Mouse (Mus musculus) hindbrain, embryonic 16.5 days (tissue): Measurements from ENCODE around the gene Zic1. TPM values are rescaled to one million over a fixed set of nuclear protein-coding genes. Genes with fewer than 3 reads are reported as not detected.
A peak's percentile ranks its signal among the peaks of the same experiment; 100 is the strongest.

Experiments used
- ATAC-seq: fragments of 200-750 bp; cut with Nextera tagmentation; 2 replicates; pipeline ENCODE4 v1.8.0; 2017; ENCODE audit warnings: moderate TSS enrichment, moderate library complexity
- H3K27ac ChIP-seq: fragments of 300-500 bp; sonication (generic); 2 replicates; pipeline ENCODE4 v1.5.1; 2014; ENCODE audit warnings: low read depth, mild to moderate bottlenecking, control low read depth, low read length, moderate library complexity
- H3K27me3 ChIP-seq: fragments of 300-500 bp; sonication (generic); replicated peaks from 2 replicates; pipeline ENCODE4 v1.6.1; 2014; ENCODE audit warnings: low read length; ENCODE audit not compliant: control insufficient read depth, insufficient read depth
- H3K36me3 ChIP-seq: fragments of 300-500 bp; sonication (generic); 2 replicates; pipeline ENCODE4 v1.6.1; 2014; ENCODE audit warnings: mild to moderate bottlenecking, low read length, moderate library complexity, mixed read lengths; ENCODE audit not compliant: control insufficient read depth, insufficient read depth
- H3K4me1 ChIP-seq: fragments of 300-500 bp; sonication (generic); 2 replicates; pipeline ENCODE4 v1.6.1; 2014; ENCODE audit warnings: low read depth, low read length; ENCODE audit not compliant: control insufficient read depth, insufficient read depth
- H3K4me2 ChIP-seq: fragments of 300-500 bp; sonication (generic); 2 replicates; pipeline ENCODE4 v1.6.1; 2014; ENCODE audit warnings: mild to moderate bottlenecking, low read length, control low read depth, moderate library complexity
- H3K4me3 ChIP-seq: fragments of 300-500 bp; sonication (generic); 2 replicates; pipeline ENCODE4 v1.5.1; 2014; ENCODE audit warnings: mild to moderate bottlenecking, low read length, control low read depth, moderate library complexity
- H3K9ac ChIP-seq: fragments of 300-500 bp; sonication (generic); 2 replicates; pipeline ENCODE4 v1.6.1; 2014; ENCODE audit warnings: low read depth, mild to moderate bottlenecking, control low read depth, low read length, moderate library complexity
- H3K9me3 ChIP-seq: fragments of 300-500 bp; sonication (generic); 2 replicates; pipeline ENCODE4 v1.6.1; 2014; ENCODE audit warnings: mild to moderate bottlenecking, low read length, moderate library complexity; ENCODE audit not compliant: control insufficient read depth
- WGBS: fragments of 180-500 bp; shearing (Covaris S2); extraction: QIAGEN DNeasy Blood & Tissue Kit; methylation state at CpG from one replicate; pipeline ENCODE4 v1.1.7; 2014; 5-methylcytosine and 5-hydroxymethylcytosine counted together
- polyA plus RNA-seq: library from polyadenylated mRNA; unstranded; fragments of >200 nt; fragmentation: Nextera tagmentation; extraction: Ambion mirVana; gene quantifications from 2 replicates; pipeline ENCODE4 v1.2.1, GENCODE M21; 2015

Gene Zic1
- polyA plus RNA-seq, 1 experiment from 2014 or later = 14.6 TPM

DNA sequence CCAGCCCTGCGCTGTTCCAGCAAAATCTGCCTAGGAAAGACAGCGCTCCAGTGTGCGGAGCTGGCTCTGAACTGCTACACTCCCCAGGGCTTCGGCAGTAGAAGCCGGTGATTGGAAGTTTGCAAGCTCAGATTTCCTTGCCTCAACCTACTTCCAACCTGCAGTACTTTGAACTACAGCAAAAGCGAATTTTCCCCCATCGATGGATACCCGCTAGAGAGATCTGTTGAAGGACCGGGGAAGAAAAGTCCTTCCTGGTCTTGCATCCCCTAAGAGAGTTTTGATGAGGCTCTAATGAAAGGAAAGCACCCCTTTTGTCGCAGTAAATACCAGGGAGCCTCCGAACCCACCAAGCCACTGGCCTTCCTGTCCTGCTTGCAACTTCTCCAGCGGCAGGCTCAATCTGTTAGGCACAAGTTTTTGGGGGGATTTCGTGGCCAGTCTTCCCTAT is 13.6 kb downstream of the Zic1 start:
- H3K27ac ChIP-seq = peak overlapping the region; percentile 89
- no peak for ATAC-seq
- 5% methylated on average over 13 of the region's 13 CpGs for WGBS
- peak overlapping the region; percentile 25 for H3K4me3 ChIP-seq
- H3K36me3 ChIP-seq = no peaks in the 10 kb centered on the region
- peaks cover 19% of the 10 kb centered on the region for H3K27me3 ChIP-seq
- no peaks in the 10 kb centered on the region for H3K9me3 ChIP-seq
- peaks cover 3% of the 10 kb centered on the region; the same call in 1 of the 2 replicates for H3K4me1 ChIP-seq
- peak overlapping the region; percentile 49 for H3K4me2 ChIP-seq
- H3K9ac ChIP-seq = peak overlapping the region; percentile 57

DNA sequence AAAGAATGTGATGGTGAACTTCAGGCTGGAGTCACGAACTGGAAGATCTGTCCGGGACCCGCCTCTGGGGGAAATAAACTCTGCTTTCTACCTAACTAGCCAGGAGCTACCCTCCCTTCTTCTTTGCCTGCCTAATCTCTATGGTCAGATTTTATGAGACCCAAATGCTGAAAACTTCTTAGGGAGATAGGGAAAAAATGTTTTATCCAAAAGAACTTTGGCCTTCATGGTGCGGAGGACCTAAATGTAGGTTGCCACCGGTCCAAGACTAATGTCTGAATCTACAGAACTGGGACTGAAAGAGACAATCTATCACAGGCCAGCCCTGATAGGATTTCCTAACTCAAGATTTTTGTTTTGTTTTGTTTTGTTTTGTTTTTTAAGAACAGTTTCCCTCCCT is 14.2 kb downstream of the Zic1 start:
- Histone ChIP-seq H3K9ac (peak overlapping the region; percentile 13; the same call in 1 of the 2 replicates), H3K27ac (peak overlapping the region; percentile 69), H3K36me3 (no peaks in the 10 kb centered on the region), H3K4me3 (peak overlapping the region; percentile 32), H3K4me1 (peaks cover 3% of the 10 kb centered on the region; the same call in 1 of the 2 replicates), H3K27me3 (peaks cover 18% of the 10 kb centered on the region), H3K9me3 (no peaks in the 10 kb centered on the region), H3K4me2 (peak overlapping the region; percentile 49)
- no peak for ATAC-seq
- 8% methylated on average over 5 of the region's 5 CpGs for WGBS

DNA sequence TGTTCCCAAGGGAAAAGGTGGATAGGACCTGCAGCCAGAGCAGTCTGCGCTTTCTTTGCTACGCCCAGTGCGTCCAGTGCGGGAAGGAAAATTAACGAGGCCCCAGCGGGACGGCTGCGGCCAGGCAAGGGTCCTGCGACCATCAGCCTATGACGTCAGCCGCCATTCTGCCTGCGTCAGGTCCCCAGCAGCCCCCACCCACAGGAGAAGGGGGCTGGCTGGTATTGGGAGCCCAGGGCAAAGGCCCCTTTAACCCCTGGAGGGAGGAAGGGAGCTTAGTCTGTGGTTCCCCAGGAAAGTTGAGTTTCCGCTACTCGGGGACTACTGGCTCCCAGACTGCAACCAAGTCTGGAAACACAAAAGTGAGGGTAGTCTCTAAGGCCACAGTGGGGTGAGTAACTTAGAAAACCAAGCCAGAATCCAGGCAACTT is 14.7 kb downstream of the Zic1 start:
- peak; percentile 72 for ATAC-seq
- Histone ChIP-seq H3K9me3 (no peaks in the 10 kb centered on the region), H3K4me1 (peaks cover 3% of the 10 kb centered on the region; the same call in 1 of the 2 replicates), H3K27me3 (peaks cover 17% of the 10 kb centered on the region), H3K36me3 (no peaks in the 10 kb centered on the region), H3K4me2 (peak overlapping the region; percentile 48), H3K9ac (peak overlapping the region; percentile 36), H3K4me3 (peak overlapping the region; percentile 32), H3K27ac (peak overlapping the region; percentile 69)
- WGBS = 1% methylated on average over 14 of the region's 14 CpGs

DNA sequence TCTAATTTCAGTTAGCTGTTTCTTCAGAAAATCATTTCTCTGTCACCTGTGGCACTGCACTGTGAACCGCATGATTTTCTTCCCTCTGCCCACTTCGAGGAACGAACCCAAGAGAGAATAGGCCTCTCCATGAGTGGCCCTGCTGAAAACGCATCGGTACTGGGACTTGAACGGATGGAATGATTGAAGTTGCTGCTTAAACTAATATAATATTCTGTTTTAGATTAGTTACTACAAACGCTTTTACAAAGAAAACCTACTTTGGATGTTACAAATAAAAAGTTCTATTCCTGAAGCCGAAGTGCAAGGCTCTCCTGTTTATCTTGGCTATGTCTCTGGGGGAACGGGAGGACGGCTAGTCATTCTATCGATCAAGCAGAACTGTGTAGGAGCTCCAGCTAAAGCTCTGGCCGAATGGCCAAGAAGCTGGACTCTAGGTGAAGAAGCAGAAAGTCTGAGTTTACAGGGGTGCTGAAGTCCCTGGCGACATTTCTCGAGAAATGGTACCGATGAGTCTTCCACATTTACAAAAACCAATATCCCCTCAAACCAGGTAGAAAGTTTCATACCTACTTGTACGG is 15.3 kb downstream of the Zic1 start:
- no peak for ATAC-seq
- Histone ChIP-seq H3K27me3 (peaks cover 17% of the 10 kb centered on the region), H3K4me2 (peak overlapping the region; percentile 48), H3K9me3 (no peaks in the 10 kb centered on the region), H3K4me3 (peak overlapping the region; percentile 32), H3K36me3 (no peaks in the 10 kb centered on the region), H3K27ac (peak overlapping the region; percentile 69), H3K9ac (peak overlapping the region; percentile 36), H3K4me1 (peaks cover 3% of the 10 kb centered on the region; the same call in 1 of the 2 replicates)
- WGBS = 4% methylated on average over 16 of the region's 16 CpGs

DNA sequence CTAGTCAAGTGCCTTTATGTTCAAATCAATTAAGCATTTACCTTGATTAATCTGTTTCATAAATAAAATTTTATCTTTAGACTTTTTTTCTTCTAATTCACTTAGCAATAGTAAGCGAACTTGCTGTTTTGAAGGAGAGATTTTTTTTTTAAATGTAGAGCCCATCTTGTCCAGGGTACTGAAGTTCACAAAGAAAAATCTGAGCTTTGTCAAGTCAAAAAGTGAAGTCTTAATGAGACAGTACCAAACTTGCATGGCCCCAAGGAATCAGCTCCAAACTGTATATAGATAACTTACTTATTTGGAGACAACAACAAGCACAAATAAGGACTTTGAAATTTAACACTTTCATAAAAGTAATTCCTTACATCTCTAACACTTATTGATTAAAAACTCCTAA is 16.9 kb downstream of the Zic1 start:
- Histone ChIP-seq H3K4me3 (no peak overlapping the region), H3K9ac (no peak overlapping the region), H3K4me1 (no peaks in the 10 kb centered on the region), H3K27me3 (peaks cover 10% of the 10 kb centered on the region; the same call in 1 of the 2 replicates), H3K27ac (no peak overlapping the region), H3K36me3 (no peaks in the 10 kb centered on the region), H3K4me2 (no peak overlapping the region), H3K9me3 (no peaks in the 10 kb centered on the region)
- 51% methylated on average over 1 of the region's 1 CpGs for WGBS
- ATAC-seq = no peak

DNA sequence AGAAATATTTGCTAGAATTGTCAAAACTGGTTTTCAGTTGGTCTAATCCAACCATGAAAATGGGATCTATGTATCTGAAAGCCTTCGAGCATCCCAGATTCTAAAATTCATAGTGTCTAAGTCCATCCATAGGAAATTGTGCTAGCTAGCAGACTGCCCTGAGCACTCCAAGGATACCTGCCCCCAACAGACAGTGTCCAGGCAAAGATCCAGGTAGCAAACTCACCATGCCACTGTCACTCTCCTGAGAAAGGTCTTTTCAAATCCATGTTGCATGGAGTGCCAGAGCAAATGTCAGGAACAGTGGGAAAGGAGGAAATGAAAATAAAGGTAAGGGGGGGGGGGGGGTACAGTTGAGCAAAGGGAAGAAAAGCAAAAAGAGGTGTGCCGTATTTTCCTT is 18.0 kb downstream of the Zic1 start:
- Histone ChIP-seq H3K27ac (no peak overlapping the region), H3K36me3 (no peaks in the 10 kb centered on the region), H3K9ac (no peak overlapping the region), H3K9me3 (no peaks in the 10 kb centered on the region), H3K4me1 (no peaks in the 10 kb centered on the region), H3K4me2 (no peak overlapping the region), H3K27me3 (peaks cover 10% of the 10 kb centered on the region; the same call in 1 of the 2 replicates), H3K4me3 (no peak overlapping the region)
- no peak for ATAC-seq
- WGBS = 80% methylated on average over 2 of the region's 2 CpGs

Other genes with a start within 250 kb of the Zic1 start
- gene Zic4, start 3.4 kb downstream of the Zic1 start, polyA plus RNA-seq = 62.4 and 67.4 TPM in 2 replicates